Mouse (Mus musculus) liver, embryonic 13.5 days (tissue): Measurements from ENCODE around the gene Snrnp70. TPM values are rescaled to one million over a fixed set of nuclear protein-coding genes. Genes with fewer than 3 reads are reported as not detected.

Experiments
- ATAC-seq: fragments of 200-750 bp; cut with Nextera tagmentation; 2 replicates; pipeline ENCODE4 v1.8.0; 2017; ENCODE audit warnings: low read depth, mild to moderate bottlenecking, moderate number of reproducible peaks, moderate library complexity
- DNase-seq: peaks from one replicate; pipeline ENCODE4 v3.0.0; 2022
- H3K27ac ChIP-seq: fragments of 300-500 bp; sonication (generic); 2 replicates; pipeline ENCODE4 v1.5.1; 2015; ENCODE audit warnings: moderate library complexity, mild to moderate bottlenecking, inconsistent platforms
- H3K27me3 ChIP-seq: fragments of 300-500 bp; sonication (generic); 2 replicates; pipeline ENCODE4 v1.6.1; 2015; ENCODE audit warnings: mild to moderate bottlenecking, inconsistent platforms
- H3K36me3 ChIP-seq: fragments of 300-500 bp; sonication (generic); 2 replicates; pipeline ENCODE4 v1.6.1; 2015; ENCODE audit warnings: mild to moderate bottlenecking, inconsistent platforms
- H3K4me1 ChIP-seq: fragments of 300-500 bp; sonication (generic); replicated peaks from 2 replicates; pipeline ENCODE4 v1.6.1; 2015; ENCODE audit warnings: inconsistent platforms
- H3K4me2 ChIP-seq: fragments of 300-500 bp; sonication (generic); 2 replicates; pipeline ENCODE4 v1.6.1; 2015; ENCODE audit warnings: inconsistent platforms, mild to moderate bottlenecking, moderate library complexity
- H3K4me3 ChIP-seq: fragments of 300-500 bp; sonication (generic); replicated peaks from 2 replicates; pipeline ENCODE4 v1.5.1; 2015; ENCODE audit warnings: mild to moderate bottlenecking, inconsistent platforms
- H3K9ac ChIP-seq: fragments of 300-500 bp; sonication (generic); 2 replicates; pipeline ENCODE4 v1.6.1; 2015; ENCODE audit warnings: mild to moderate bottlenecking, inconsistent platforms
- H3K9me3 ChIP-seq: fragments of 300-500 bp; sonication (generic); replicated peaks from 2 replicates; pipeline ENCODE4 v1.6.1; 2016; ENCODE audit warnings: inconsistent platforms
- WGBS: fragments of 180-500 bp; shearing (Covaris S2); methylation state at CpG from one replicate; pipeline ENCODE4 v1.1.7; 2015; ENCODE audit not compliant: insufficient replicate concordance; 5-methylcytosine and 5-hydroxymethylcytosine counted together
- polyA plus RNA-seq: library from polyadenylated mRNA; unstranded; fragments of >200 nt; fragmentation: Nextera tagmentation; extraction: Ambion mirVana; gene quantifications from 2 replicates; pipeline ENCODE4 v1.2.1, GENCODE M21; 2015

Snrnp70 gene
- polyA plus RNA-seq, 1 experiment from 2014 or later: 108 TPM

- no peak within 1 kb of the TSS for H3K4me3 ChIP-seq
- H3K36me3 ChIP-seq: peaks cover 52% of the 10 kb centered on the region
- H3K4me2 ChIP-seq: no peak within 1 kb of the TSS
- no peak within 1 kb of the TSS for H3K27ac ChIP-seq
- ATAC-seq (no peak), DNase-seq (no peak)
- peaks cover 58% of the 10 kb centered on the region for H3K27me3 ChIP-seq
- H3K9ac ChIP-seq: no peak within 1 kb of the TSS
- no peaks in the 10 kb centered on the region for H3K9me3 ChIP-seq
- 61% methylated on average over 6 of the region's 6 CpGs for WGBS
- H3K4me1 ChIP-seq: peaks cover 4% of the 10 kb centered on the region
Measured at GRCm38 (mm10) chr7:45420615-45420919, 25.0 kb upstream of the Snrnp70 start, which contains the start of gene Lhb. Gene Lhb, plus strand, starts transcription at chr7:45420820.

- DNase-seq: no peak
Measured at GRCm38 (mm10) chr7:45419859-45420614, 24.5 kb upstream of the Snrnp70 start.

GRCm38 (mm10) chr7:45417962-45418492 is 22.5 kb upstream of the Snrnp70 start:
- Histone ChIP-seq H3K4me1 (peaks cover 25% of the 10 kb centered on the region), H3K36me3 (peaks cover 27% of the 10 kb centered on the region), H3K27me3 (peaks cover 83% of the 10 kb centered on the region), H3K9ac (no peak overlapping the region), H3K27ac (no peak overlapping the region), H3K9me3 (no peaks in the 10 kb centered on the region), H3K4me2 (no peak overlapping the region), H3K4me3 (no peak overlapping the region)
- 7% methylated on average over 13 of the region's 13 CpGs for WGBS
- ATAC-seq (no peak), DNase-seq (no peak)

More at GRCm38 (mm10) chr7:45419859-45420614, 24.5 kb upstream of the Snrnp70 start:
- Histone ChIP-seq H3K27me3 (peaks cover 63% of the 10 kb centered on the region), H3K9ac (no peak overlapping the region), H3K9me3 (no peaks in the 10 kb centered on the region), H3K4me2 (no peak overlapping the region), H3K4me3 (no peak overlapping the region), H3K27ac (no peak overlapping the region), H3K4me1 (peaks cover 9% of the 10 kb centered on the region), H3K36me3 (peaks cover 47% of the 10 kb centered on the region)
- 29% methylated on average over 27 of the region's 27 CpGs for WGBS
- ATAC-seq: no peak; the same call in 1 of the 2 replicates

GRCm38 (mm10) chr7:45415636-45416035 is 20.1 kb upstream of the Snrnp70 start:
- WGBS: 11% methylated on average over 37 of the region's 37 CpGs
- H3K4me2 ChIP-seq: 0 out of 2 replicates have a peak overlapping the region, but pooled peaks have one; percentile 2

GRCm38 (mm10) chr7:45414740-45415224 is 19.2 kb upstream of the Snrnp70 start:
- ATAC-seq (no peak), DNase-seq (no peak)
- H3K27me3 ChIP-seq: peaks cover 100% of the 10 kb centered on the region
- no peak overlapping the region for H3K4me3 ChIP-seq
- 26% methylated on average over 12 of the region's 12 CpGs for WGBS
- no peak overlapping the region for H3K9ac ChIP-seq
- peaks cover 26% of the 10 kb centered on the region for H3K4me1 ChIP-seq
- H3K36me3 ChIP-seq: no peaks in the 10 kb centered on the region
- no peak overlapping the region for H3K27ac ChIP-seq
- no peaks in the 10 kb centered on the region for H3K9me3 ChIP-seq
- no peak overlapping the region for H3K4me2 ChIP-seq

More at GRCm38 (mm10) chr7:45415636-45416035, 20.1 kb upstream of the Snrnp70 start:
- H3K4me3 ChIP-seq: no peak overlapping the region
- H3K9ac ChIP-seq: no peak overlapping the region; the same call in 1 of the 2 replicates
- H3K4me1 ChIP-seq: peaks cover 26% of the 10 kb centered on the region
- H3K36me3 ChIP-seq: peaks cover 3% of the 10 kb centered on the region
- H3K27me3 ChIP-seq: peaks cover 100% of the 10 kb centered on the region
- no peak for DNase-seq
- no peaks in the 10 kb centered on the region for H3K9me3 ChIP-seq
- ATAC-seq: no peak
- no peak overlapping the region for H3K27ac ChIP-seq

- H3K9ac ChIP-seq: peak overlapping the region; percentile 29; the same call in 1 of the 2 replicates
- no peak overlapping the region; the same call in 1 of the 2 replicates for H3K27ac ChIP-seq
- WGBS: under 1% methylated on average over 27 of the region's 27 CpGs
- DNase-seq: no peak
- H3K4me3 ChIP-seq: peak overlapping the region; percentile 55
- no peaks in the 10 kb centered on the region for H3K9me3 ChIP-seq
- no peak for ATAC-seq
- peak overlapping the region; percentile 68 for H3K4me2 ChIP-seq
- H3K4me1 ChIP-seq: peaks cover 26% of the 10 kb centered on the region
- H3K27me3 ChIP-seq: peaks cover 100% of the 10 kb centered on the region
- no peaks in the 10 kb centered on the region for H3K36me3 ChIP-seq
Measured at GRCm38 (mm10) chr7:45413864-45414739, 18.6 kb upstream of the Snrnp70 start.

GRCm38 (mm10) chr7:45413113-45413863 is 17.7 kb upstream of the Snrnp70 start, which contains the start of gene Ntf5:
Gene Ntf5, plus strand, starts transcription at chr7:45413695.
- peak within 1 kb of the TSS; percentile 29; the same call in 1 of the 2 replicates for H3K9ac ChIP-seq
- peak within 1 kb of the TSS; percentile 68 for H3K4me2 ChIP-seq
- H3K4me3 ChIP-seq: peak within 1 kb of the TSS; percentile 55
- ATAC-seq (peak; percentile 32; the same call in 1 of the 2 replicates), DNase-seq (no peak)
- no peaks in the 10 kb centered on the region for H3K9me3 ChIP-seq
- peaks cover 100% of the 10 kb centered on the region for H3K27me3 ChIP-seq
- H3K36me3 ChIP-seq: no peaks in the 10 kb centered on the region
- H3K27ac ChIP-seq: no peak within 1 kb of the TSS; the same call in 1 of the 2 replicates
- WGBS: 5% methylated on average over 38 of the region's 45 CpGs
- H3K4me1 ChIP-seq: peaks cover 26% of the 10 kb centered on the region

GRCm38 (mm10) chr7:45412421-45412820 is 16.9 kb upstream of the Snrnp70 start:
- no peak for ATAC-seq
- peaks cover 100% of the 10 kb centered on the region for H3K27me3 ChIP-seq
- H3K9ac ChIP-seq: no peak overlapping the region

GRCm38 (mm10) chr7:45409497-45410163 is 14.1 kb upstream of the Snrnp70 start:
- 70% methylated on average over 8 of the region's 8 CpGs for WGBS
- no peak for DNase-seq
- ATAC-seq: no peak
- Histone ChIP-seq H3K4me3 (no peak overlapping the region), H3K4me2 (no peak overlapping the region), H3K27ac (no peak overlapping the region), H3K9me3 (no peaks in the 10 kb centered on the region), H3K9ac (no peak overlapping the region), H3K36me3 (no peaks in the 10 kb centered on the region), H3K4me1 (peaks cover 31% of the 10 kb centered on the region), H3K27me3 (peaks cover 98% of the 10 kb centered on the region)

More at GRCm38 (mm10) chr7:45412421-45412820, 16.9 kb upstream of the Snrnp70 start:
- 57% methylated on average over 2 of the region's 2 CpGs for WGBS
- Histone ChIP-seq H3K9me3 (no peaks in the 10 kb centered on the region), H3K36me3 (no peaks in the 10 kb centered on the region), H3K27ac (no peak overlapping the region), H3K4me3 (no peak overlapping the region), H3K4me1 (peaks cover 26% of the 10 kb centered on the region), H3K4me2 (no peak overlapping the region)
- no peak for DNase-seq

- H3K4me2 ChIP-seq: no peak overlapping the region
- peaks cover 91% of the 10 kb centered on the region for H3K27me3 ChIP-seq
- no peaks in the 10 kb centered on the region for H3K9me3 ChIP-seq
- H3K27ac ChIP-seq: no peak overlapping the region
- H3K4me1 ChIP-seq: peaks cover 26% of the 10 kb centered on the region
- no peak overlapping the region for H3K4me3 ChIP-seq
- 78% methylated on average over 17 of the region's 17 CpGs for WGBS
- H3K9ac ChIP-seq: no peak overlapping the region
- no peak for ATAC-seq
- no peak for DNase-seq
- H3K36me3 ChIP-seq: no peaks in the 10 kb centered on the region
Measured at GRCm38 (mm10) chr7:45408949-45409348, 13.4 kb upstream of the Snrnp70 start.
